Mouse (Mus musculus): ENCODE results near the gene Dad1. TPM values are rescaled to one million over a fixed set of nuclear protein-coding genes. Genes with fewer than 3 reads are reported as not detected.

Dad1 gene
- polyA plus RNA-seq, 1 experiment = 45.6 TPM

GRCm38 (mm10) chr14:54187211-54187610, 66.7 kb downstream of the Dad1 start:
- Histone ChIP-seq H3K4me3 (replicated peaks; ENCODE audit: control insufficient read depth, low read depth, low read length) (no peak overlapping the region), H3K27ac (ENCODE audit: control insufficient read depth, insufficient read depth, low read depth, low read length, poor library complexity) (no peak overlapping the region), H3K4me1 (ENCODE audit: control insufficient read depth, insufficient read depth, low read length) (no peaks in the 10 kb centered on the region)
- TF ChIP-seq CTCF (IDR thresholded peaks at IDR 0.05; ENCODE audit: control insufficient read depth, insufficient read depth, low read length) = no peak
- TF ChIP-seq POLR2A (IDR thresholded peaks at IDR 0.05; ENCODE audit: borderline replicate concordance, control insufficient read depth, low read depth, low read length) = no peak
- 73% methylated on average over 6 of the region's 6 CpGs for WGBS

Other genes starting within 250 kb of the Dad1 start
- gene Abhd4, start 84 bp upstream of the Dad1 start, polyA plus RNA-seq (2011; ENCODE audit: insufficient read depth, insufficient read length, low replicate concordance, missing spikeins) = 24.7 and 29.9 TPM in 2 replicates
- gene Olfr49, start 30.8 kb upstream of the Dad1 start, polyA plus RNA-seq (2011; ENCODE audit: insufficient read depth, insufficient read length, low replicate concordance, missing spikeins) = not detected in 2 replicates
- 39.1 and 64.9 TPM in 2 replicates for gene Oxa1l, start 106.7 kb upstream of the Dad1 start, polyA plus RNA-seq (2011; ENCODE audit: insufficient read depth, insufficient read length, low replicate concordance, missing spikeins)
- 5.8 and 15.2 TPM in 2 replicates for gene Slc7a7, start 163.7 kb upstream of the Dad1 start, polyA plus RNA-seq (2011; ENCODE audit: insufficient read depth, insufficient read length, low replicate concordance, missing spikeins)
- 81.1 and 169 TPM in 2 replicates for gene Mrpl52, start 172.8 kb upstream of the Dad1 start, polyA plus RNA-seq (2011; ENCODE audit: insufficient read depth, insufficient read length, low replicate concordance, missing spikeins)
- gene Mmp14, start 177.5 kb upstream of the Dad1 start, polyA plus RNA-seq (2011; ENCODE audit: insufficient read depth, insufficient read length, low replicate concordance, missing spikeins) = 6.7 and 17.2 TPM in 2 replicates
- 21.5 and 29.0 TPM in 2 replicates for gene Lrp10, start 210.0 kb upstream of the Dad1 start, polyA plus RNA-seq (2011; ENCODE audit: insufficient read depth, insufficient read length, low replicate concordance, missing spikeins)
- 0.80 TPM in 1 of 2 replicates, not detected in the other for gene Rem2, start 222.0 kb upstream of the Dad1 start, polyA plus RNA-seq (2011; ENCODE audit: insufficient read depth, insufficient read length, low replicate concordance, missing spikeins)

Measured in bone marrow, adult 2 months (tissue).